Mouse (Mus musculus) brain, embryonic 14.5 days (tissue): ENCODE data around the gene Grifin.

Experiments used
- CTCF ChIP-seq: fragments of 200-500 bp; IDR thresholded peaks from 2 replicates; pipeline ENCODE4 v1.5.1; 2012; ENCODE audit warnings: inconsistent platforms, mild to moderate bottlenecking, moderate library complexity, borderline replicate concordance; ENCODE audit not compliant: insufficient read depth, insufficient read length; ENCODE audit errors: extremely low read depth
- POLR2A ChIP-seq: fragments of 200-500 bp; IDR thresholded peaks from 2 replicates; pipeline ENCODE4 v1.6.1; 2012; ENCODE audit warnings: mild to moderate bottlenecking, inconsistent platforms, borderline replicate concordance; ENCODE audit not compliant: poor library complexity, insufficient read depth, insufficient read length, severe bottlenecking; ENCODE audit errors: extremely low read depth

GRCm38 (mm10) chr5:140556859-140557258, 8.0 kb downstream of the Grifin start:
- TF ChIP-seq CTCF (no peak), POLR2A (no peak)
